Mouse (Mus musculus): ENCODE measurements around the gene Esr2.

GRCm38 (mm10) chr12:76071935-76072849 is 104.9 kb downstream of the Esr2 start:
- TF ChIP-seq CTCF (IDR thresholded peaks at IDR 0.05 in 2 of 3, conservative IDR thresholded peaks at IDR 0.05 in 1 of 3; ENCODE audit: control insufficient read depth in 1 of 3, insufficient read depth in 1 of 3, low read depth in 2 of 3, low read length in 3 of 3, poor library complexity in 1 of 3, severe bottlenecking in 1 of 3) (no peak), ETS1 (IDR thresholded peaks at IDR 0.05; ENCODE audit: low read depth, low read length) (no peak), POLR2A (IDR thresholded peaks at IDR 0.05; ENCODE audit: control insufficient read depth in 1 of 2, insufficient read depth in 1 of 2, low read depth in 1 of 2, low read length in 2 of 2, poor library complexity in 1 of 2) (no peak), ZNF384 (IDR thresholded peaks at IDR 0.05; ENCODE audit: low read depth, low read length) (no peak), MAFK (IDR thresholded peaks at IDR 0.05; ENCODE audit: borderline replicate concordance, low read depth, low read length) (no peak), RAD21 (IDR thresholded peaks at IDR 0.05; ENCODE audit: low read depth, low read length) (no peak), ZC3H11A (IDR thresholded peaks at IDR 0.05; ENCODE audit: low read depth, low read length) (no peak), NELFE (IDR thresholded peaks at IDR 0.05; ENCODE audit: low read depth, low read length) (no peak)

All from MEL (cell line).